Mouse (Mus musculus) embryonic facial prominence, embryonic 14.5 days (tissue): ENCODE measurements around the gene Syn3. TPM values are rescaled to one million over a fixed set of nuclear protein-coding genes. Genes with fewer than 3 reads are reported as not detected.

ENCODE experiments used
- ATAC-seq: fragments of 200-750 bp; cut with Nextera tagmentation; 2 replicates; pipeline ENCODE4 v1.8.0; 2017; ENCODE audit warnings: low read depth, moderate number of reproducible peaks, moderate TSS enrichment
- DNase-seq: peaks from one replicate; pipeline ENCODE4 v3.0.0-alpha.2; 2015; ENCODE audit warnings: low spot score
- H3K27ac ChIP-seq: fragments of 300-500 bp; sonication (generic); replicated peaks from 2 replicates; pipeline ENCODE4 v1.5.1; 2014; ENCODE audit warnings: low read depth, mild to moderate bottlenecking, low read length, moderate library complexity
- H3K27me3 ChIP-seq: fragments of 300-500 bp; sonication (generic); replicated peaks from 2 replicates; pipeline ENCODE4 v1.6.1; 2014; ENCODE audit warnings: low read length; ENCODE audit not compliant: control insufficient read depth, insufficient read depth
- H3K36me3 ChIP-seq: fragments of 300-500 bp; sonication (generic); 2 replicates; pipeline ENCODE4 v1.6.1; 2014; ENCODE audit warnings: low read length, mixed read lengths; ENCODE audit not compliant: control insufficient read depth, insufficient read depth
- H3K4me1 ChIP-seq: fragments of 300-500 bp; sonication (generic); 2 replicates; pipeline ENCODE4 v1.6.1; 2014; ENCODE audit warnings: antibody characterized with exemption, low read length; ENCODE audit not compliant: control insufficient read depth, insufficient read depth
- H3K4me2 ChIP-seq: fragments of 300-500 bp; sonication (generic); 2 replicates; pipeline ENCODE4 v1.6.1; 2014; ENCODE audit warnings: low read depth, mild to moderate bottlenecking, low read length, moderate library complexity, mixed read lengths
- H3K4me3 ChIP-seq: fragments of 300-500 bp; sonication (generic); 2 replicates; pipeline ENCODE4 v1.5.1; 2014; ENCODE audit warnings: low read depth, mild to moderate bottlenecking, low read length
- H3K9ac ChIP-seq: fragments of 300-500 bp; sonication (generic); 2 replicates; pipeline ENCODE4 v1.6.1; 2014; ENCODE audit warnings: low read depth, mild to moderate bottlenecking, low read length, moderate library complexity, mixed read lengths
- H3K9me3 ChIP-seq: fragments of 300-500 bp; sonication (generic); 2 replicates; pipeline ENCODE4 v1.6.1; 2016; ENCODE audit warnings: low read length; ENCODE audit not compliant: control insufficient read depth
- WGBS: fragments of 180-500 bp; shearing (Covaris S2); extraction: QIAGEN DNeasy Blood & Tissue Kit; methylation state at CpG from one replicate; pipeline ENCODE4 v1.1.7; 2014; 5-methylcytosine and 5-hydroxymethylcytosine counted together
- polyA plus RNA-seq: library from polyadenylated mRNA; unstranded; fragments of >200 nt; fragmentation: Nextera tagmentation; extraction: Ambion mirVana; gene quantifications from 2 replicates; pipeline ENCODE4 v1.2.1, GENCODE M21; 2014

The Syn3 gene
- polyA plus RNA-seq, 1 experiment from 2014 or later = 2.4 TPM

DNA sequence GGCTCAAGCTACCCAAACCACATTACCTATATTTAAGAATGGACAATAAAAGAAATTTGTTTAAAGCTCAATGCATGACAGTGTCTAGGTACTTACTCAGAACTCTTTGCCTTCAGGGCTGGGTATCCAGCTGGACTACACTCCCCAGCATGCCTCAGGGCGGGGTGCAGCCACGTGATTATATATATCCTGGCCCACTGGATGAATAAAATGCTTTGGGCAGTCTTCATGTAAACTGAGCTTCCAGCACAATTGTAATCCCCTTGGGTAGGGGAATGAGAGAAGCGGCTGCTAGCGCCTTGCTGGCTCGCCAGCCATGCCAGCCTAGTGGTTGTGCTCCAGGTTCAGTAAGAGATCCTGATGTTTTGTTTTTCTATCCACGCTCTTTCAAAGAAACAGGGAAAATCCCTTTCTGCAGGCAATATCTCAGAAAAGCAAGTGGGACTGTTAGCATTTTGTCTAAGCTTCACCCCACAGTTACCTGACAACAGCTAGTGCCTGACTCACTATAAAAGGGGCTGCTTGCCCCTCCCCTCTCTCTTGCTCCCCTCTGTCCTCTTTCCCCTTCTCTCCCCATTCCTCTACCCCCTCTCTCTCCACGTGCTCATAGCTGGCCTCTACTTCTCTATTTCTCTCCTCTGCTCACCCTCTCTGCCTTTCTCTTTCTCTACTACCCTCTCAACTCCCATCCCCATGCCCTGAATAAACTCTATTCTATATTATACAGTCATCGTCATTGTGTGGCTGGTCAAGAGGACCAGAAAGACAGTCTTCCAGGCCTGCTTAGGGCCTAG, 122.1 kb downstream of the Syn3 start:
- no peak overlapping the region; the same call in 1 of the 2 replicates for H3K27ac ChIP-seq
- no peak overlapping the region for H3K4me3 ChIP-seq
- H3K4me1 ChIP-seq = peaks cover 5% of the 10 kb centered on the region; the same call in 1 of the 2 replicates
- H3K9ac ChIP-seq = no peak overlapping the region
- H3K27me3 ChIP-seq = no peaks in the 10 kb centered on the region
- H3K4me2 ChIP-seq = peak overlapping the region; percentile 20
- no peaks in the 10 kb centered on the region for H3K9me3 ChIP-seq
- 37% methylated on average over 8 of the region's 8 CpGs for WGBS
- ATAC-seq (peak; percentile 91), DNase-seq (peak; percentile 90)
- H3K36me3 ChIP-seq = no peaks in the 10 kb centered on the region

- H3K4me3 ChIP-seq = no peak overlapping the region
- H3K27me3 ChIP-seq = no peaks in the 10 kb centered on the region
- no peak overlapping the region for H3K4me2 ChIP-seq
- DNase-seq (no peak), ATAC-seq (no peak)
- no peaks in the 10 kb centered on the region for H3K9me3 ChIP-seq
- no peaks in the 10 kb centered on the region for H3K36me3 ChIP-seq
- no peak overlapping the region for H3K9ac ChIP-seq
- peaks cover 5% of the 10 kb centered on the region; the same call in 1 of the 2 replicates for H3K4me1 ChIP-seq
- H3K27ac ChIP-seq = 0 out of 2 replicates have a peak overlapping the region, but pooled peaks have one; percentile 28
- WGBS = 68% methylated on average over 11 of the region's 11 CpGs
These were observed 122.8 kb downstream of the Syn3 start for GRCm38 (mm10) chr10:86375903-86376302.

- WGBS = 82% methylated on average over 2 of the region's 2 CpGs
- Histone ChIP-seq H3K27ac (no peak overlapping the region), H3K4me1 (peaks cover 5% of the 10 kb centered on the region; the same call in 1 of the 2 replicates), H3K27me3 (no peaks in the 10 kb centered on the region), H3K9me3 (no peaks in the 10 kb centered on the region), H3K36me3 (no peaks in the 10 kb centered on the region), H3K4me3 (no peak overlapping the region), H3K9ac (no peak overlapping the region), H3K4me2 (no peak overlapping the region)
- ATAC-seq (no peak), DNase-seq (no peak)
These were observed 124.6 kb downstream of the Syn3 start for GRCm38 (mm10) chr10:86374061-86374460.

GRCm38 (mm10) chr10:86371561-86371960, 127.1 kb downstream of the Syn3 start:
- no peak for ATAC-seq
- Histone ChIP-seq H3K9me3 (no peaks in the 10 kb centered on the region), H3K4me1 (peaks cover 10% of the 10 kb centered on the region), H3K27ac (no peak overlapping the region), H3K9ac (no peak overlapping the region), H3K4me3 (no peak overlapping the region), H3K4me2 (no peak overlapping the region), H3K27me3 (no peaks in the 10 kb centered on the region), H3K36me3 (no peaks in the 10 kb centered on the region)
- no peak for DNase-seq

DNA sequence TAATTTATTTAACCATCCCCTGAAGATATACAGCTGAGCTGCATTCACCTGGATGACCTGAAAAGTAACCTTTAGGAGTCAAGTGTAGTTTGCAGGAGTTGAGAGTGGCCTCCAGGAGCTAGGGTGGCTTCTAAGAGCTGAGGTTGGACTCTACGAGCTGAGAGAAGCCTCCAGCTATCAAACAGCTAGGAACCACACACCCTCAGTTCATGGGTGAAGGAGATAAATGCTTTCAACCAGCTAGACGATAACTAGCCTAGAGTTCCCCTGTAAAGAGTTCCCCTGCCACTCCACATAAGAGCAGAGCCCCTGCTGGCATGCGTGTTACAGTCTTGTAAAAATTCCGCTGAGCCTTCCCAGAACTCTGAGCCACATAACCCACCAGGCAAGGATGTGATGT, 129.3 kb downstream of the Syn3 start:
- no peaks in the 10 kb centered on the region for H3K9me3 ChIP-seq
- H3K27ac ChIP-seq = no peak overlapping the region
- no peaks in the 10 kb centered on the region for H3K36me3 ChIP-seq
- no peak overlapping the region for H3K9ac ChIP-seq
- H3K4me1 ChIP-seq = peaks cover 21% of the 10 kb centered on the region
- H3K4me3 ChIP-seq = no peak overlapping the region
- H3K4me2 ChIP-seq = no peak overlapping the region
- 61% methylated on average over 4 of the region's 4 CpGs for WGBS
- ATAC-seq = no peak
- no peak for DNase-seq
- H3K27me3 ChIP-seq = no peaks in the 10 kb centered on the region

- no peak overlapping the region for H3K4me2 ChIP-seq
- no peaks in the 10 kb centered on the region for H3K9me3 ChIP-seq
- H3K4me1 ChIP-seq = peaks cover 22% of the 10 kb centered on the region
These were observed 129.9 kb downstream of the Syn3 start for GRCm38 (mm10) chr10:86368811-86369210.

GRCm38 (mm10) chr10:86367346-86367745, 131.3 kb downstream of the Syn3 start:
- no peak for DNase-seq
- no peaks in the 10 kb centered on the region for H3K27me3 ChIP-seq
- peak overlapping the region; percentile 61 for H3K27ac ChIP-seq

More at GRCm38 (mm10) chr10:86368811-86369210, 129.9 kb downstream of the Syn3 start:
- DNase-seq (peak; percentile 31), ATAC-seq (no peak)
- Histone ChIP-seq H3K36me3 (no peaks in the 10 kb centered on the region), H3K4me3 (no peak overlapping the region), H3K27ac (no peak overlapping the region), H3K27me3 (no peaks in the 10 kb centered on the region), H3K9ac (no peak overlapping the region)
- WGBS = 72% methylated on average over 12 of the region's 12 CpGs

GRCm38 (mm10) chr10:86365632-86366092, 133.0 kb downstream of the Syn3 start:
- peak; percentile 85 for DNase-seq

More at GRCm38 (mm10) chr10:86367346-86367745, 131.3 kb downstream of the Syn3 start:
- Histone ChIP-seq H3K4me1 (peaks cover 22% of the 10 kb centered on the region), H3K9ac (no peak overlapping the region), H3K4me3 (no peak overlapping the region), H3K4me2 (no peak overlapping the region), H3K36me3 (no peaks in the 10 kb centered on the region), H3K9me3 (no peaks in the 10 kb centered on the region)
- ATAC-seq = no peak
- WGBS = 47% methylated on average over 4 of the region's 4 CpGs

More at GRCm38 (mm10) chr10:86365632-86366092, 133.0 kb downstream of the Syn3 start:
- H3K9ac ChIP-seq = no peak overlapping the region
- H3K4me1 ChIP-seq = peaks cover 22% of the 10 kb centered on the region
- H3K4me2 ChIP-seq = no peak overlapping the region
- no peaks in the 10 kb centered on the region for H3K27me3 ChIP-seq
- no peak overlapping the region for H3K27ac ChIP-seq
- 34% methylated on average over 5 of the region's 5 CpGs for WGBS
- H3K36me3 ChIP-seq = no peaks in the 10 kb centered on the region
- no peak overlapping the region for H3K4me3 ChIP-seq
- H3K9me3 ChIP-seq = no peaks in the 10 kb centered on the region
- ATAC-seq = peak; percentile 86
